Mouse (Mus musculus) limb, embryonic 14.5 days (tissue): ENCODE results near the gene Zbtb9. TPM values are rescaled to one million over a fixed set of nuclear protein-coding genes. Genes with fewer than 3 reads are reported as not detected.

ENCODE experiments used
- ATAC-seq: fragments of 200-750 bp; cut with Nextera tagmentation; 2 replicates; pipeline ENCODE4 v1.8.0; 2017; ENCODE audit warnings: low read depth, moderate number of reproducible peaks, moderate TSS enrichment; ENCODE audit not compliant: low FRiP score
- DNase-seq: peaks from one replicate; pipeline ENCODE4 v3.0.0-alpha.2; 2015; ENCODE audit warnings: low spot score
- H3K27ac ChIP-seq: fragments of 300-500 bp; sonication (generic); replicated peaks from 2 replicates; pipeline ENCODE4 v1.5.1; 2014; ENCODE audit warnings: low read depth, mild to moderate bottlenecking, low read length, moderate library complexity, mixed read lengths
- H3K27me3 ChIP-seq: fragments of 300-500 bp; sonication (generic); 2 replicates; pipeline ENCODE4 v1.6.1; 2014; ENCODE audit warnings: low read length, mixed read lengths; ENCODE audit not compliant: control insufficient read depth, insufficient read depth
- H3K36me3 ChIP-seq: fragments of 300-500 bp; sonication (generic); 2 replicates; pipeline ENCODE4 v1.6.1; 2014; ENCODE audit warnings: mild to moderate bottlenecking, low read length, moderate library complexity, mixed read lengths; ENCODE audit not compliant: control insufficient read depth, insufficient read depth
- H3K4me1 ChIP-seq: fragments of 300-500 bp; sonication (generic); 2 replicates; pipeline ENCODE4 v1.6.1; 2014; ENCODE audit warnings: antibody characterized with exemption, low read length, mixed read lengths; ENCODE audit not compliant: control insufficient read depth, insufficient read depth
- H3K4me2 ChIP-seq: fragments of 300-500 bp; sonication (generic); replicated peaks from 2 replicates; pipeline ENCODE4 v1.6.1; 2014; ENCODE audit warnings: low read depth, mild to moderate bottlenecking, low read length, moderate library complexity; ENCODE audit not compliant: severe bottlenecking
- H3K4me3 ChIP-seq: fragments of 300-500 bp; sonication (generic); replicated peaks from 2 replicates; pipeline ENCODE4 v1.5.1; 2014; ENCODE audit warnings: low read length
- H3K9ac ChIP-seq: fragments of 300-500 bp; sonication (generic); 2 replicates; pipeline ENCODE4 v1.6.1; 2014; ENCODE audit warnings: mild to moderate bottlenecking, low read depth, low read length, moderate library complexity; ENCODE audit not compliant: severe bottlenecking
- H3K9me3 ChIP-seq: fragments of 300-500 bp; sonication (generic); 2 replicates; pipeline ENCODE4 v1.6.1; 2016; ENCODE audit warnings: low read length; ENCODE audit not compliant: control insufficient read depth
- POLR2A ChIP-seq: fragments of 200-500 bp; IDR thresholded peaks from 2 replicates; pipeline ENCODE4 v1.8.0; 2012; ENCODE audit warnings: inconsistent platforms, mild to moderate bottlenecking, moderate library complexity, borderline replicate concordance; ENCODE audit not compliant: insufficient read depth, insufficient read length; ENCODE audit errors: extremely low read depth
- WGBS: fragments of 180-500 bp; shearing (Covaris S2); extraction: QIAGEN DNeasy Blood & Tissue Kit; methylation state at CpG from one replicate; pipeline ENCODE4 v1.1.7; 2014; 5-methylcytosine and 5-hydroxymethylcytosine counted together
- polyA plus RNA-seq, 2 experiments: library from polyadenylated mRNA; depleted of rRNA in 1 of 2; stranded (reverse) in 1 of 2; unstranded in 1 of 2; fragments of >200 nt; fragmentation: Nextera tagmentation in 1 of 2; extraction: Ambion mirVana in 1 of 2; gene quantifications; 2 replicates each; pipeline versions ENCODE4 v1.2.1 to v1.2.3; 2012 to 2014

The Zbtb9 gene
- polyA plus RNA-seq, 2 experiments, result 10.0 to 14.8 TPM

- WGBS, result 75% methylated on average over 2 of the region's 2 CpGs
- H3K27ac ChIP-seq, result no peak overlapping the region
These were observed 35.3 kb downstream of the Zbtb9 start for GRCm38 (mm10) chr17:27008277-27008676.

GRCm38 (mm10) chr17:27011167-27011566 is 38.2 kb downstream of the Zbtb9 start:
- no peak for DNase-seq
- TF ChIP-seq POLR2A, result no peak
- 86% methylated on average over 10 of the region's 10 CpGs for WGBS
- Histone ChIP-seq H3K27me3 (no peaks in the 10 kb centered on the region), H3K9me3 (no peaks in the 10 kb centered on the region), H3K36me3 (no peaks in the 10 kb centered on the region), H3K4me3 (no peak overlapping the region), H3K27ac (no peak overlapping the region), H3K9ac (no peak overlapping the region), H3K4me2 (no peak overlapping the region), H3K4me1 (no peaks in the 10 kb centered on the region)
- ATAC-seq, result no peak

More at GRCm38 (mm10) chr17:27008277-27008676, 35.3 kb downstream of the Zbtb9 start:
- H3K9me3 ChIP-seq, result 0 out of 2 replicates have a peak, but pooled peaks cover 4% of the 10 kb centered on the region
- H3K4me2 ChIP-seq, result no peak overlapping the region
- TF ChIP-seq POLR2A, result no peak
- no peaks in the 10 kb centered on the region for H3K4me1 ChIP-seq
- DNase-seq (no peak), ATAC-seq (no peak)
- H3K36me3 ChIP-seq, result no peaks in the 10 kb centered on the region
- H3K9ac ChIP-seq, result no peak overlapping the region
- H3K27me3 ChIP-seq, result no peaks in the 10 kb centered on the region; the same call in 1 of the 2 replicates
- no peak overlapping the region for H3K4me3 ChIP-seq

DNA sequence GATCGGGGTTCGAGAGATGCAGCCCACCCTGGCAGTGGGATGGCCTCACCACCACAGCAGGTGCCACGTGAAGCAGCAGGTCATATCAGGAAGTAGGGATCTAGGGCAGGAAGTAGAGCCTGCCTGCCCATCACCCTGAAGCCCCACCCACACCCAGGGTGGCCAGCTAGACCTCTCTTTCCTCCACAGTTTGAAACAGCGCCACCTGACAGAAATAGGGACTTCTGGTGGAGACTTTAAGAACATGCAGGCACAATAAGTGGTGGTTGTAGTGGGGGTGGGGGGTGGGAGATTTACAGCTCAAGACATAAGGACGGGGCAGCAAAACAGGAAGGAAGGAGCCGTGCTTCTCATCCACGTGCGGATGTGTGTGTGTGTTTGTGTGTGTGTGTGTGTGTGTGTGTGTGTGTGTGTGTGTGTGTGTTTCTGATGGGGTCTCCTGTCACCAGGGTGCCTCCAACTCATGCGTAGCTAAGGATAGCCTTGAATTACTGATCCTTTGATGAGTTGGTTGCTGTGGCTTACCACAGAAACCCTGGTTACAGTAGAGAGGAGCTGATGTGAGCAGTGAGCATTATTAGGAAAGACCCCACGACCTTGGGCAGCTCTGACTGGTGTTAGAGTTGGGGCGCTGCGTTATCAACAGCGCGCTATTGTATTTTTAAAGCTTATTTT is 39.2 kb downstream of the Zbtb9 start:
- Histone ChIP-seq H3K4me3 (no peak overlapping the region), H3K36me3 (no peaks in the 10 kb centered on the region), H3K27me3 (no peaks in the 10 kb centered on the region), H3K27ac (no peak overlapping the region), H3K4me2 (no peak overlapping the region), H3K9ac (no peak overlapping the region), H3K4me1 (no peaks in the 10 kb centered on the region), H3K9me3 (no peaks in the 10 kb centered on the region)
- no peak for DNase-seq
- WGBS, result 55% methylated on average over 11 of the region's 14 CpGs
- TF ChIP-seq POLR2A, result no peak
- no peak for ATAC-seq

- 37% methylated on average over 6 of the region's 6 CpGs for WGBS
- Histone ChIP-seq H3K4me2 (no peak overlapping the region), H3K9ac (no peak overlapping the region), H3K36me3 (no peaks in the 10 kb centered on the region), H3K27me3 (no peaks in the 10 kb centered on the region), H3K27ac (no peak overlapping the region), H3K9me3 (no peaks in the 10 kb centered on the region), H3K4me3 (no peak overlapping the region), H3K4me1 (no peaks in the 10 kb centered on the region)
- no peak for ATAC-seq
- TF ChIP-seq POLR2A, result no peak
- DNase-seq, result no peak
These were observed 39.9 kb downstream of the Zbtb9 start for GRCm38 (mm10) chr17:27012909-27013308.

- H3K9ac ChIP-seq, result peak overlapping the region; percentile 60
- H3K27me3 ChIP-seq, result no peaks in the 10 kb centered on the region
- DNase-seq, result peak; percentile 92
- no peak for TF ChIP-seq POLR2A
- peak overlapping the region; percentile 57 for H3K4me2 ChIP-seq
- peak overlapping the region; percentile 23 for H3K27ac ChIP-seq
- WGBS, result 6% methylated on average over 34 of the region's 34 CpGs
- H3K4me3 ChIP-seq, result peak overlapping the region; percentile 46
- H3K9me3 ChIP-seq, result no peaks in the 10 kb centered on the region
- H3K36me3 ChIP-seq, result peaks cover 32% of the 10 kb centered on the region
- ATAC-seq, result peak; percentile 84
- H3K4me1 ChIP-seq, result no peaks in the 10 kb centered on the region
These were observed 44.9 kb downstream of the Zbtb9 start for GRCm38 (mm10) chr17:27017564-27018499.
